ENCODE assay signal across 8 mouse cellular contexts in the genomic region with DNA sequence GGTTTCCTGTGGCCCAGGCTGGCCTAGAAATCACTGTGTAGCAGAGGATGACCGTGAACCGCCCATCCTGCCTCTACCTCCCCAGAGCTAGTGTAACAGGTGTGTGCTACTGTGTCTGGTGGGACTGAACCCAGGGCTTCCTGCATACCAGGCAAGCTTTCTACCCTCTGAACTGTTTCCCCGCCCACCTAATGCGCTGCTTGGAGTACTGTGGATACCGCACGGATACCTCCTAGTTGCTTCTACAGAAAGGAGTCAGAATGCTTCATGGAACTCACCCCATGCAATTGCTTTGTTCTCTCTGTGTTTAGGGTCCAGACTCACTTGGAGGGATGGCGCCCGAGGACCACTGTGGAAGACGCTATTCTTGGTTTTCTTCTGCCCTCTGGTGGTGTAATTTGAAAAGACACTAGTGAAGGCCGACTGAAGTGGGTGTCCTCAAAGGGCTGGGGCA. TPM values are rescaled to one million over a fixed set of nuclear protein-coding genes. Genes with fewer than 3 reads are reported as not detected.
DNase-seq lines count a peak whose midpoint lies in the region; ATAC-seq and TF ChIP-seq lines count a peak whose summit lies in the region.

No protein-coding gene starts in this region.

- no peaks in the 10 kb centered on the region for H3K36me3 ChIP-seq in testis, adult 2 months (ENCODE audit: control insufficient read depth, insufficient read depth, low read length)
- H3K36me3 ChIP-seq in heart, embryonic 15.5 days = no peaks in the 10 kb centered on the region
- H3K36me3 ChIP-seq in liver, embryonic 14.5 days (replicated peaks; ENCODE audit: control insufficient read depth, insufficient read depth, low read depth) = no peaks in the 10 kb centered on the region

- WGBS in heart, embryonic 15.5 days = 20% methylated on average over 10 of the region's 10 CpGs
- WGBS in liver, embryonic 14.5 days (ENCODE audit: insufficient replicate concordance) = 16% methylated on average over 10 of the region's 10 CpGs

- no peak overlapping the region for H3K4me3 ChIP-seq in testis, adult 2 months (ENCODE audit: control insufficient read depth, low read depth, low read length)
- no peak overlapping the region for H3K4me3 ChIP-seq in heart, embryonic 15.5 days
- H3K4me3 ChIP-seq in liver, embryonic 14.5 days (ENCODE audit: insufficient read depth in 1 of 2, low read depth in 2 of 2, low read length in 2 of 2) = no peak overlapping the region

- TF ChIP-seq CTCF in testis, adult 2 months (IDR thresholded peaks at IDR 0.05; ENCODE audit: control insufficient read depth, insufficient read depth, insufficient replicate concordance, low read depth, low read length) = peak; percentile 39; the same call in 1 of the 2 replicates
- TF ChIP-seq CTCF in liver, embryonic 14.5 days (IDR thresholded peaks at IDR 0.05; ENCODE audit: low read depth) = peak; percentile 56

- TF ChIP-seq EP300 in liver, embryonic 14.5 days (IDR thresholded peaks at IDR 0.05; ENCODE audit: low read depth) = no peak

- H3K9ac ChIP-seq in heart, embryonic 15.5 days = no peak overlapping the region
- no peak overlapping the region for H3K9ac ChIP-seq in liver, embryonic 14.5 days (replicated peaks)

- H3K9me3 ChIP-seq in heart, embryonic 15.5 days (replicated peaks) = no peaks in the 10 kb centered on the region
- no peaks in the 10 kb centered on the region for H3K9me3 ChIP-seq in liver, embryonic 14.5 days (ENCODE audit: control insufficient read depth, low read length)

- H3K4me2 ChIP-seq in heart, embryonic 15.5 days = peak overlapping the region; percentile 44
- no peak overlapping the region for H3K4me2 ChIP-seq in liver, embryonic 14.5 days (ENCODE audit: low read depth)

- no peaks in the 10 kb centered on the region for H3K4me1 ChIP-seq in testis, adult 2 months (ENCODE audit: control insufficient read depth, insufficient read depth, low read length)
- H3K4me1 ChIP-seq in heart, embryonic 15.5 days (replicated peaks) = 0 out of 2 replicates have a peak, but pooled peaks cover 2% of the 10 kb centered on the region
- H3K4me1 ChIP-seq in liver, embryonic 14.5 days (replicated peaks; ENCODE audit: control insufficient read depth in 2 of 2, insufficient read depth in 2 of 2, low read length in 1 of 2) = 0 out of 4 replicates have a peak, but pooled peaks cover 0 to 2% of the 10 kb centered on the region in 2 experiments

- H3K27ac ChIP-seq in testis, adult 2 months (ENCODE audit: control insufficient read depth, insufficient read depth, low read depth, low read length) = no peak overlapping the region
- no peak overlapping the region for H3K27ac ChIP-seq in heart, embryonic 15.5 days
- H3K27ac ChIP-seq in liver, embryonic 14.5 days = no peak overlapping the region

- TF ChIP-seq POLR2A in testis, adult 2 months (IDR thresholded peaks at IDR 0.05; ENCODE audit: control insufficient read depth, low read depth, low read length) = no peak

- DNase-seq in testis, postnatal 14 days (ENCODE audit: low spot score) = no peak
- DNase-seq in embryo, embryonic 11 days = peak; percentile 88
- DNase-seq in kidney, postnatal 4 days = peak; percentile 55 to 69
- DNase-seq in liver, embryonic 14.5 days (ENCODE audit: low read depth in 3 of 3, low spot score in 3 of 3) = peak in 1 of 3 experiments; percentile 6
- DNase-seq in retina, embryonic 14.5 days (ENCODE audit: low spot score) = peak; percentile 93

- peak; percentile 34; the same call in 1 of the 2 replicates for ATAC-seq in heart, embryonic 15.5 days (replicated peaks; ENCODE audit: insufficient number of reproducible peaks, insufficient read depth, low FRiP score, low read depth)
- ATAC-seq in liver, embryonic 14.5 days (ENCODE audit: insufficient read depth) = no peak
- no peak for ATAC-seq in monocyte, adult 5-6 weeks (replicated peaks; ENCODE audit: insufficient number of reproducible peaks, low FRiP score, low TSS enrichment, poor library complexity, severe bottlenecking)

- H3K27me3 ChIP-seq in testis, adult 2 months (ENCODE audit: control insufficient read depth, insufficient read depth, low read length) = no peaks in the 10 kb centered on the region
- peaks cover 3% of the 10 kb centered on the region; the same call in 1 of the 2 replicates for H3K27me3 ChIP-seq in heart, embryonic 15.5 days
- no peaks in the 10 kb centered on the region for H3K27me3 ChIP-seq in liver, embryonic 14.5 days (ENCODE audit: control insufficient read depth, insufficient read depth, low read length)

RNA-seq across cellular contexts. Expression of a gene that starts 30.1 kb away (rescaled TPM):
- polyA plus RNA-seq in testis, adult 2 months (2012; rRNA removed) = 1.3 and 1.4 TPM in 2 replicates
- polyA plus RNA-seq in heart, embryonic 15.5 days (2015; fragmentation: Nextera tagmentation; extraction: Ambion mirVana) = 3.6 and 3.9 TPM in 2 replicates
- 0.24 and 0.26 TPM in 2 replicates for polyA plus RNA-seq in liver, embryonic 14.5 days (2012; rRNA removed)
- polyA plus RNA-seq in liver, embryonic 14.5 days (2014; fragmentation: Nextera tagmentation; extraction: Ambion mirVana) = 0.04 and 0.25 TPM in 2 replicates
- total RNA-seq in monocyte, adult 5-6 weeks (2017) = 0.29 TPM in 1 of 3 replicates, not detected in the others
